Mouse (Mus musculus) kidney, embryonic 16.5 days (tissue): ENCODE measurements around the gene Dnaaf3. TPM values are rescaled to one million over a fixed set of nuclear protein-coding genes. Genes with fewer than 3 reads are reported as not detected.
"Not testable (repeated sequence)": the region's sequence is repeated elsewhere in the genome, so short reads cannot be mapped to it uniquely, and the experiment has no call there.

Source experiments
- ATAC-seq: fragments of 200-750 bp; cut with Nextera tagmentation; 2 replicates; pipeline ENCODE4 v1.8.0; 2017; ENCODE audit warnings: moderate TSS enrichment; ENCODE audit not compliant: low FRiP score, low TSS enrichment
- H3K27ac ChIP-seq: fragments of 300-500 bp; sonication (generic); 2 replicates; pipeline ENCODE4 v1.5.1; 2014; ENCODE audit warnings: low read length
- H3K27me3 ChIP-seq: fragments of 300-500 bp; sonication (generic); 2 replicates; pipeline ENCODE4 v1.6.1; 2014; ENCODE audit warnings: low read length, control low read depth, mixed read lengths; ENCODE audit not compliant: insufficient read depth
- H3K36me3 ChIP-seq: fragments of 300-500 bp; sonication (generic); 2 replicates; pipeline ENCODE4 v1.6.1; 2014; ENCODE audit warnings: low read length, control low read depth, mixed read lengths; ENCODE audit not compliant: insufficient read depth
- H3K4me1 ChIP-seq: fragments of 300-500 bp; sonication (generic); 2 replicates; pipeline ENCODE4 v1.6.1; 2014; ENCODE audit warnings: low read length, control low read depth, mixed read lengths; ENCODE audit not compliant: insufficient read depth
- H3K4me2 ChIP-seq: fragments of 300-500 bp; sonication (generic); replicated peaks from 2 replicates; pipeline ENCODE4 v1.6.1; 2014; ENCODE audit warnings: low read depth, low read length
- H3K4me3 ChIP-seq: fragments of 300-500 bp; sonication (generic); 2 replicates; pipeline ENCODE4 v1.5.1; 2014; ENCODE audit warnings: mild to moderate bottlenecking, low read length
- H3K9ac ChIP-seq: fragments of 300-500 bp; sonication (generic); replicated peaks from 2 replicates; pipeline ENCODE4 v1.6.1; 2014; ENCODE audit warnings: low read length
- H3K9me3 ChIP-seq: fragments of 300-500 bp; sonication (generic); 2 replicates; pipeline ENCODE4 v1.6.1; 2016; ENCODE audit warnings: low read length, control low read depth
- WGBS: fragments of 180-500 bp; shearing (Covaris S2); extraction: QIAGEN DNeasy Blood & Tissue Kit; methylation state at CpG from one replicate; pipeline ENCODE4 v1.1.7; 2014; 5-methylcytosine and 5-hydroxymethylcytosine counted together
- polyA plus RNA-seq: library from polyadenylated mRNA; unstranded; fragments of >200 nt; fragmentation: Nextera tagmentation; extraction: Ambion mirVana; gene quantifications from 2 replicates; pipeline ENCODE4 v1.2.1, GENCODE M21; 2015

Gene Dnaaf3
- 3.3 and 3.5 TPM in 2 replicates for polyA plus RNA-seq

DNA sequence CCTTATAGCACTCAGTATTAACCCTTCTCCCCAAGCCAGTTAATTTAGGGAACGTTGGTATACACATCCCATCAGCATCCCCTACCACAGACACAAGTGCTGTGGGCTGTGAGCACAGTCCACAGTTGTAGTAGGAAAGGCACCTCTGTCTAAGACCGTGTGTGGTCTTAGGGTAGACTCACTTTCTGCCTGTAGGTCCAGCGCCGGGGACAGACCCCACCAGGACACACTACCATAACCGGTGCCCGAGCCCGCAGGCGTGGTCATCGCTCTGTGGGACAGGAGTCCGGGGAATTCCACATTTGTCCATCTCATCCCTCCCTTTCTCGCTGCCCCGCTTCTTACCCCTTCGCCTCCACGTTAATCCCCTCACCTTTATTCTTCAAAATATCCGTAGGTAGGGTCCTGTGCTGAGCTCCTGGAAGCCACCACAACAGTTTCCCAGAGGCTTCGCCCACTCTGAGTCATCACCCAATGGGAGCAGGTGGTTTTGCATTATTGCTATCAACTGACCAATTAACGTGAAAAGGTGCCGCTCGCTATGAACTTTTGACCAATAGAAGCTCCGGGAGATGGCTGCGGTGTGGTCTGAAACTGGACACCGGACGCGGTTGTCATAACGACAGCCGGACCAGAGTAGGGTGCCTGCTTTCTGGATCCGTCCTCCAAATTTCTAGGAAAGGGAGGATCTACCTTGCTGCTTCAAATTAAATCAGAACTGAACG, at the start of gene Dnaaf3:
Gene Dnaaf3, minus strand, starts transcription at position 449 of the 725 bp plus-strand sequence.
- Histone ChIP-seq H3K27me3 (no peaks in the 10 kb centered on the region), H3K9ac (peak within 1 kb of the TSS; percentile 55), H3K4me1 (peaks cover 3% of the 10 kb centered on the region; the same call in 1 of the 2 replicates), H3K4me2 (peak within 1 kb of the TSS; percentile 79), H3K9me3 (no peaks in the 10 kb centered on the region), H3K27ac (no peak within 1 kb of the TSS), H3K4me3 (peak within 1 kb of the TSS; percentile 42), H3K36me3 (no peaks in the 10 kb centered on the region)
- WGBS = 2% methylated on average over 28 of the region's 28 CpGs
- peak; percentile 97 for ATAC-seq

GRCm38 (mm10) chr7:4581481-4581880, 49.2 kb upstream of the Dnaaf3 start:
- H3K4me1 ChIP-seq, H3K27ac ChIP-seq, H3K4me3 ChIP-seq, H3K4me2 ChIP-seq, H3K9ac ChIP-seq, H3K36me3 ChIP-seq, ATAC-seq, H3K9me3 ChIP-seq, H3K27me3 ChIP-seq: not testable (repeated sequence)
- WGBS = 82% methylated on average over 3 of the region's 3 CpGs

GRCm38 (mm10) chr7:4572361-4572760, 40.1 kb upstream of the Dnaaf3 start:
- H3K36me3 ChIP-seq, ATAC-seq, H3K27ac ChIP-seq, H3K4me3 ChIP-seq, H3K4me1 ChIP-seq, H3K9ac ChIP-seq, H3K27me3 ChIP-seq, H3K9me3 ChIP-seq, H3K4me2 ChIP-seq: not testable (repeated sequence)
- 87% methylated on average over 2 of the region's 2 CpGs for WGBS

DNA sequence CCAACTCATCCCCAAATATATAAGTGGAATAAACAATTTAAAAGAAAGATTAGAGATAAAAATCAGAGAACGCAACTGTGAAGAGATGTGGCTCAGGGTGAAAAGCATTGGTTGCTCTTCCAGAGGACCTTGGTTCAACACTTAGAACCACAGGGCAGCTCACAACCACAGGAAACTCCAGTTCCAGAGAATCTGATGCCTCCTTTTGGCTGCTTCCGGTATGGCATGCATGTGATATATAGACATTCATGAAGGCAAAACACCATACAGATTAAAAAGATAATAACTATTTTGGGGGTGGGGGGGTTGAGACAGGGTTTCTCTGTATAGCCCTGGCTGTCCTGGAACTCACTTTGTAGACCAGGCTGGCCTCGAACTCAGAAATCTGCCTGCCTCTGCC, 30.4 kb upstream of the Dnaaf3 start:
- Histone ChIP-seq H3K36me3 (no peaks in the 10 kb centered on the region), H3K4me1 (no peaks in the 10 kb centered on the region), H3K4me2 (no peak overlapping the region), H3K9me3 (no peaks in the 10 kb centered on the region), H3K27ac (no peak overlapping the region), H3K4me3 (no peak overlapping the region), H3K27me3 (no peaks in the 10 kb centered on the region), H3K9ac (no peak overlapping the region)
- no peak for ATAC-seq
- 87% methylated on average over 3 of the region's 3 CpGs for WGBS

- Histone ChIP-seq H3K9me3 (no peaks in the 10 kb centered on the region), H3K36me3 (no peaks in the 10 kb centered on the region), H3K4me3 (no peak overlapping the region), H3K27me3 (no peaks in the 10 kb centered on the region), H3K9ac (no peak overlapping the region), H3K4me2 (no peak overlapping the region), H3K4me1 (no peaks in the 10 kb centered on the region), H3K27ac (no peak overlapping the region)
- ATAC-seq = no peak
- WGBS = 73% methylated on average over 6 of the region's 6 CpGs
Observed at GRCm38 (mm10) chr7:4557167-4557560, 24.9 kb upstream of the Dnaaf3 start.

GRCm38 (mm10) chr7:4556256-4557166, 24.3 kb upstream of the Dnaaf3 start:
- no peaks in the 10 kb centered on the region for H3K9me3 ChIP-seq
- H3K36me3 ChIP-seq = no peaks in the 10 kb centered on the region
- no peak overlapping the region for H3K9ac ChIP-seq
- no peak overlapping the region for H3K27ac ChIP-seq
- WGBS = 21% methylated on average over 15 of the region's 15 CpGs
- no peaks in the 10 kb centered on the region for H3K27me3 ChIP-seq
- peak; percentile 93 for ATAC-seq
- H3K4me2 ChIP-seq = no peak overlapping the region
- no peaks in the 10 kb centered on the region for H3K4me1 ChIP-seq
- H3K4me3 ChIP-seq = no peak overlapping the region

- H3K4me3 ChIP-seq = peak within 1 kb of the TSS; percentile 44
- peak; percentile 49; the same call in 1 of the 2 replicates for ATAC-seq
- WGBS = 7% methylated on average over 33 of the region's 33 CpGs
- no peaks in the 10 kb centered on the region for H3K36me3 ChIP-seq
- no peaks in the 10 kb centered on the region for H3K27me3 ChIP-seq
- H3K27ac ChIP-seq = no peak within 1 kb of the TSS
- H3K4me1 ChIP-seq = peaks cover 14% of the 10 kb centered on the region
- peak within 1 kb of the TSS; percentile 66 for H3K4me2 ChIP-seq
- peak within 1 kb of the TSS; percentile 48 for H3K9ac ChIP-seq
- no peaks in the 10 kb centered on the region for H3K9me3 ChIP-seq
Observed at GRCm38 (mm10) chr7:4547221-4547641, 15.0 kb upstream of the Dnaaf3 start, which contains the start of gene Syt5. Gene Syt5, minus strand, starts transcription at chr7:4547541.

- Histone ChIP-seq H3K4me1 (peaks cover 14% of the 10 kb centered on the region), H3K27ac (no peak overlapping the region), H3K9me3 (no peaks in the 10 kb centered on the region), H3K4me3 (peak overlapping the region; percentile 44), H3K36me3 (no peaks in the 10 kb centered on the region), H3K27me3 (no peaks in the 10 kb centered on the region), H3K4me2 (peak overlapping the region; percentile 66), H3K9ac (0 out of 2 replicates have a peak overlapping the region, but pooled peaks have one; percentile 41)
- 3% methylated on average over 26 of the region's 26 CpGs for WGBS
- peak; percentile 80 for ATAC-seq
Observed at GRCm38 (mm10) chr7:4546591-4547131, 14.4 kb upstream of the Dnaaf3 start.

- H3K9me3 ChIP-seq = no peaks in the 10 kb centered on the region
- no peak overlapping the region for H3K27ac ChIP-seq
- whole genome bisulfite sequencing = 78% methylated on average over 15 of the region's 15 CpGs
- ATAC-seq = 0 out of 2 replicates have a peak, but pooled peaks have one; percentile 3
- H3K27me3 ChIP-seq = no peaks in the 10 kb centered on the region
- peak overlapping the region; percentile 66 for H3K4me2 ChIP-seq
- no peak overlapping the region for H3K4me3 ChIP-seq
- no peak overlapping the region for H3K9ac ChIP-seq
- no peaks in the 10 kb centered on the region for H3K36me3 ChIP-seq
- peaks cover 14% of the 10 kb centered on the region for H3K4me1 ChIP-seq
Observed at GRCm38 (mm10) chr7:4546050-4546449, 13.8 kb upstream of the Dnaaf3 start.
